Mouse (Mus musculus) myocyte (in vitro differentiated cells): ENCODE results near the gene Lmo2.

Source experiments
- CEBPB ChIP-seq: IDR thresholded peaks from 2 replicates; pipeline ENCODE4 v1.6.1; 2011; ENCODE audit warnings: mild to moderate bottlenecking, moderate library complexity; ENCODE audit not compliant: poor library complexity, insufficient read depth, severe bottlenecking
- E2F4 ChIP-seq: IDR thresholded peaks from one replicate; pipeline ENCODE4 v1.6.1; 2011; ENCODE audit warnings: mild to moderate bottlenecking, control low read depth, moderate library complexity; ENCODE audit not compliant: insufficient read depth
- MAX ChIP-seq: IDR thresholded peaks from one replicate; pipeline ENCODE4 v1.6.1; 2011; ENCODE audit warnings: low read depth, mild to moderate bottlenecking, control low read depth
- MYOD1 ChIP-seq, 3 experiments: IDR thresholded peaks; one replicate each; pipeline ENCODE4 v1.6.1; 2011; ENCODE audit warnings: control low read depth in 2 of 3, low read depth in 2 of 3, mild to moderate bottlenecking in 2 of 3, moderate library complexity in 1 of 3; ENCODE audit not compliant: insufficient read length in 2 of 3, control insufficient read depth in 1 of 3
- MYOG ChIP-seq, 3 experiments: IDR thresholded peaks; one replicate each; pipeline ENCODE4 v1.6.1; 2011; ENCODE audit warnings: control low read depth in 2 of 3, low read depth in 2 of 3, mild to moderate bottlenecking in 2 of 3; ENCODE audit not compliant: insufficient read length in 2 of 3, control insufficient read depth in 1 of 3, insufficient read depth in 1 of 3
- POLR2A ChIP-seq: IDR thresholded peaks from one replicate; pipeline ENCODE4 v1.6.1; 2011; ENCODE audit warnings: low read depth, mild to moderate bottlenecking, control low read depth, moderate library complexity; ENCODE audit not compliant: insufficient read length
- POLR2AphosphoS2 ChIP-seq: IDR thresholded peaks from one replicate; pipeline ENCODE4 v1.6.1; 2011; ENCODE audit warnings: low read depth, control low read depth; ENCODE audit not compliant: insufficient read length
- REST ChIP-seq: IDR thresholded peaks from one replicate; pipeline ENCODE4 v1.6.1; 2011; ENCODE audit warnings: mild to moderate bottlenecking, control low read depth, moderate library complexity; ENCODE audit not compliant: insufficient read depth, insufficient read length
- SRF ChIP-seq: IDR thresholded peaks from one replicate; pipeline ENCODE4 v1.6.1; 2011; ENCODE audit warnings: low read depth; ENCODE audit not compliant: control insufficient read depth, insufficient read length
- TCF12 ChIP-seq: IDR thresholded peaks from one replicate; pipeline ENCODE4 v1.6.1; 2011; ENCODE audit warnings: mild to moderate bottlenecking, control low read depth; ENCODE audit not compliant: poor library complexity, insufficient read depth, severe bottlenecking
- TCF3 ChIP-seq: IDR thresholded peaks from one replicate; pipeline ENCODE4 v1.6.1; 2011; ENCODE audit warnings: low read depth, control low read depth; ENCODE audit not compliant: insufficient read length
- USF1 ChIP-seq: IDR thresholded peaks from one replicate; pipeline ENCODE4 v1.6.1; 2011; ENCODE audit warnings: low read depth, mild to moderate bottlenecking, control low read depth, moderate library complexity

- TF ChIP-seq MAX, result no peak
- no peak for TF ChIP-seq POLR2AphosphoS2
- TF ChIP-seq POLR2A, result no peak
- TF ChIP-seq CEBPB, result no peak
- no peak for TF ChIP-seq E2F4
- TF ChIP-seq MYOG (IDR thresholded peaks at IDR 0.05; ENCODE audit: control insufficient read depth in 1 of 3, insufficient read depth in 1 of 3, insufficient read length in 2 of 3, low read depth in 2 of 3), result no peak
- no peak for TF ChIP-seq TCF12
- no peak for TF ChIP-seq USF1
- no peak for TF ChIP-seq REST
- TF ChIP-seq TCF3, result no peak
- TF ChIP-seq SRF, result no peak
- no peak for TF ChIP-seq MYOD1 (IDR thresholded peaks at IDR 0.05; ENCODE audit: control insufficient read depth in 1 of 3, insufficient read length in 2 of 3, low read depth in 2 of 3)
These were observed 41.7 kb upstream of the Lmo2 start for GRCm38 (mm10) chr2:103916069-103916468.
